Mouse (Mus musculus): ENCODE data around the gene AI481877.

- TF ChIP-seq POLR2A (IDR thresholded peaks at IDR 0.05; ENCODE audit: borderline replicate concordance, extremely low read depth, insufficient read depth, insufficient read length, poor library complexity, severe bottlenecking) (no peak), CTCF (IDR thresholded peaks at IDR 0.05; ENCODE audit: borderline replicate concordance, extremely low read depth, insufficient read depth, insufficient read length) (no peak)
These were observed 13.7 kb downstream of the AI481877 start for GRCm38 (mm10) chr4:59125053-59125452.
